Mouse (Mus musculus) brain, adult 2 months (tissue): ENCODE results near the gene Icam4.
"Not testable (repeated sequence)": the region's sequence is repeated elsewhere in the genome, so short reads cannot be mapped to it uniquely, and the experiment has no call there.

Experiments used
- DNase-seq: peaks from one replicate; pipeline ENCODE4 v3.0.0; 2011; ENCODE audit warnings: low read depth, low spot score

Gene Icam4

DNA sequence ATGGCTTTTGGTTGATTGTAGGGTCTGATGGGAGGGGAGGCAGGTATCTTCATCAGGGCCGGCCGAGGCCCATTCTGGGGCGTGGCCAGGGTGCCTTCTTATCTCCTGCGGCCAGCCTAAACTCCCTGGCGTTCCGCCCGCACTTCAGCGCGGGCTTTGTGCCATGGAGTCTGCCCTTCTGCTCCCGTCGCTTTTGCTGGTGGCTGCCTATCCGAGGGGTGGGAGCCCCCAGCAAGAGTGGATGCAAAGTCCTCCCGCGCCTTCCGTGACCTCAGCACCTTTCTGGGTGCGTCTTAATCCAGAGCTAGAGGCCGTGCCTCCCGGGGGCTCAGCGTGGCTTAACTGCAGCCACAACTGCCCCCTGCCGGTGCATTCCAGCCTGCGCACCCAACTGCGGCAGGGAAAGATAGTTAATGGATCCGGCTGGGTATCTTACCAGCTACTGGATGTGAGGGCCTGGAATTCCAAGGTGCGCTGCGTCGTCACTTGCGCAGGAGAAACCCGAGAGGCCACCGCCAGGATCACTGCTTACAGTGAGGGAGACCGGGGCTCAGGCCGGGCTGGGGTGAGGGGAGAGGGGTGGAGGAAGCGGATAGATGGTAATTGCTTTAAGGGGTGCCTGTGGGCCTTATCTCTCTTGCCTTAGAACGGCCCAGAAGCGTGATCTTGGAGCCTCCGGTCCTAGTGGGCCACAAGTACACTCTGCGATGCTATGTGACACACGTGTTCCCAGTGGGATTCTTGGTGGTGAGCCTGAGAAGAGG is at the start of gene Icam4:
TSS of gene Icam4 (plus strand) at position 83 of the 764 bp plus-strand sequence.
- DNase-seq, result peak; percentile 74

- DNase-seq, result no peak
Measured at GRCm38 (mm10) chr9:20979769-20980168, 49.4 kb upstream of the Icam4 start.

DNA sequence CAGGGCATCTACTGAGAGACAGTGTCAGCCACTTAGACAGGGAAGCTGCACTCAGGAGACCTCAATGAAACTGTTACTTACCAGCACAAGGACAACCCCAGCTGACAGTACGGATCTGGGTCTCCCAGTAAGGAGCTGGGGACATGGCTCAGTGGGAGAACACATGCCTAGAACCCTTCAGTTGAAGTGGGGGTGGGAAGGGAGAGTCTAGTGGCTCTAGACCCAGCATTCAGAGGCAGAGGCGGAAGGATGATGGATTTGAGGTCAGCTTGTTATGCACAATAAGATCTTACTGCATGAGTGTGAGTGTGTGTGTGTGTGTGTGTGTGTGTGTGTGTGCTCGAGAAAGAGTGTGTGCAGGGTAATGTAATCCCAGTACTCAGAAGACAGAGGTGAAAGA is 47.0 kb upstream of the Icam4 start:
- DNase-seq, result no peak

DNA sequence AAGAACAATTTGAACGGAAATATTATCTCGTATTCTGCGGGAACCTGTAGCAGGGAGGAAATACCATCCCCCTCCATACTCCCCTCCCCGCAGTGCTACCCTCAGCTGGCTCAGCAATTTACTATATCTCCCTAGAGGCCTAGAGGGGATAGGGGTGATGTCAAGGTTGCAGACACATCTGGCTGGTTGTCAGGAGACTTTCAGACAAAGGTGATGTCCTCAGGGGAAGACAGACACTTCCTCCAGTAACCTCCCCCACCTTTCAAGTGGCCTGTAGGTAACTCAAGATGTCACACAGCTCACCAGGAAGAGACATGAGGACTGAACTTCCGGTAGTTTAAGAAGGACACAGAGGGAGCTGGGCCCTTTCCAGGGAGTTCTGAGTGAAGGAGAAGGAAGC is 46.0 kb upstream of the Icam4 start:
- DNase-seq, result no peak

GRCm38 (mm10) chr9:20986952-20987686 is 42.1 kb upstream of the Icam4 start:
- DNase-seq, result no peak

GRCm38 (mm10) chr9:20987953-20988352 is 41.2 kb upstream of the Icam4 start:
- DNase-seq, result no peak

- DNase-seq, result no peak
Measured at GRCm38 (mm10) chr9:20990861-20991260, 38.3 kb upstream of the Icam4 start.

- DNase-seq, result no peak
Measured at GRCm38 (mm10) chr9:20991587-20991986, 37.6 kb upstream of the Icam4 start.

DNA sequence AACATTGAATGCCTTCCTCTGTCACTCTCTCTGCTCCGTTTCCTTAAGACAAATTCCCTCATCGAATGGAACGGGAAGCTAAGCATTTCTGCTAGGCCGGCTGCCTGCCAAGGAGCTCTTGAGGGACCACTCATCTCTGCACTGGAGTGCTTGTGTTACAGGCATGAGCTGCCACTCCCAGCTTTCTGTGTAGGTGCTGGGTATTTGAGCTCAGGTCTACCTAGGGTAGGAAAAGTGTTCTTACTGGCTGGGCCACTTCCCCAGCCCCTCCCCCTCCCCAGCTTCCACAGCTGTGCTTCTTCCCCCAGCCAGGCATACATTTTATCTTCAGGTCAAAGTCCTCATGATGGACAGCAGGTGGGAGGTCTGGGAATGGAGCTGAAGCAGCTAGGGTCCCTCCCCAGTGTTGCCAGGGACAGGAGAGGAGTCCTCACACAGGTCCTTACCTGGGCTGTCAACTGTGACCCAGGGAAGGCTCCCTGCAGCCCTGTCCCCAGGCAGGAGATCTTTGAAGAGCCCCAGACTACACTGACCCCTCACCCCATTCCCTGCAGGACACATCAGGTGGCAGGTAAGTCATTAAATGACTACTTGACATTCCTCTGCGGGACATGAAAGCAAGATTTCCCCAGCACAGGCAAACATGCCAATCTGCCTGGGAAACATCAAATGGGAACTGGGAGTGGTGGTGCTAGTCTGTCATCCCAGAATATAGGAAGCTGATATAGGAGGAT is 35.8 kb upstream of the Icam4 start:
- DNase-seq, result no peak

- no peak for DNase-seq
Measured at GRCm38 (mm10) chr9:20995069-20995468, 34.1 kb upstream of the Icam4 start.

DNA sequence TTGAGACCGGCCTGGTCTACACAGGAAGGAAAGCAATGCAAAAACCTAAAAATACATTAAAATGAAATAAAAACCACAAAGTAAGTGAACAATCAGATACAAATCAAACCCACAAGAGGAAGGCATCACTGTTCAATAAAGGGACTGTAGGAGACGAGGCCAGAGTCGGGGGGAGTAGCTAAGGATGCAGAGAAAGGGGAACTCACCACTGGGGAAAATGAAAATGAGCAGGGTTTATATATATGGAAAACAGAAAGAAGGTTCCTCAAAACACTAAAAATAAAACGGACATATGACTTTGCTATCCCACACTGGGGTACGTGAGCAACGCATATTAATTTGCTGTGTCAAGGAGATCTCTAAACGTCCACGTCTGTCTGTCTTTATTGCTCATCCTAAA is 32.1 kb upstream of the Icam4 start:
- no peak for DNase-seq

GRCm38 (mm10) chr9:20998337-20998736 is 30.8 kb upstream of the Icam4 start:
- peak; percentile 29 for DNase-seq

GRCm38 (mm10) chr9:21000811-21001210 is 28.4 kb upstream of the Icam4 start:
- peak; percentile 33 for DNase-seq

GRCm38 (mm10) chr9:21001651-21002200 is 27.4 kb upstream of the Icam4 start:
- no peak for DNase-seq

DNA sequence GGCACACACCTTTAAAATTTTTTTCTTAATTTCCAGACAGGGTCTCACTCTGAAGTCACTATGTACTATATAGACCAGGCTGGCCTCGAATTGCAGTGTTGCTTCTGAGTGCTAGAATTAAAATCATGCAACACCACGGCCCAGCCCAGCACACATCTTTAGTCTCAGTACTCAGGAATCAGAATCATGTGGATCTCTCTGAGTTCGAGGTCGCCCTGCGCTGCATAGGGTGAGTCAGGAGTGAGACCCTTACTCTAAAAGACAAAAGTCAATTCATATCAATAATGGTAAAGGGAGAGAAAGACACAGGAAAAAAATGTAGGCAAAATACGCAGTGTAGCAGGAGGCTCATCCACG is 26.9 kb upstream of the Icam4 start:
- no peak for DNase-seq

DNA sequence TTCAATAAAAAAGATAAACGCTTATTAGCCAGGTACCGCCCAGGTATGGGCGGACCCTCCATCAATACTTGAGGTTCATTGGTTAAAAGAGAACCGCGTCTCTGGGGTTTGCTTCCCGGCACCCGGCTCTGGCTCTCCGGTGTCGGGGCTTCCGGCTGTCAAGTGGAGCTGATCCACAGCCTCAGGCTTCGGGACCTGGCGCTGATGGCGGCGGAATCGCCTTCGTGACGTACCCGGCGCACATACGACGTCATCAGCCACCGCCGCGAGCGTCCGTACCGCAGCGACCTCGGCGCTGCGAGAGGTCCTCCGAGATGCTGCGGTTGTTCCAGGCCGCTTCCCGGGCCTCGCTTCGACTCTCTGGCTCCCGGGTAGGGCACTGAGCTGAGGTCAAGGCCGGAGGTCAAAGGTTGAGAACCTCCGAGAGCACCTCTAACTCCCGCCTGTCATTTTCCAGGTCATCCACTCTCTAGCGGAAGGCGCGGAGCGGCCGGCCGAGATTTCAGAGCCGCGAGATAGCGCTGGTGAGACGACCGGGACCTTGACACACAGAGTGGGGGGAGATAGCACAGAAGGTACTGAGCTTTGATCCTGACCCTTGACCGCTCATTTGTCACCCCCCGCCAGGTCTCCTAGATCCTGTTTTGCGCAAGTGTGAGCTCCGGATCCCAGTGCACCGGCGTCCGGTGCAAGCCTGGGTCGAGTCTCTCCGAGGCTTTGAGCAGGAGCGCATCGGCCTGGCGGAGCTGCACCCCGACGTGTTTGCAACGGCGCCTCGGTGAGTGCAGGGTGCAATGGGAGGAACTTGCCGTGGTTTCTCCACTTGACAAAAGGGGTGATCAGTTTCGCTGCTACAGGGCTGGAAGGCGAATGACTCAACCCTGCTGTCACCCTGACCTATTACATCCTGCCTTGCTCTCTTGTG is 26.3 kb upstream of the Icam4 start, which contains the start of gene Mrpl4:
TSS of gene Mrpl4 (plus strand) at position 112 of the 925 bp plus-strand sequence.
- DNase-seq, result peak; percentile 97

DNA sequence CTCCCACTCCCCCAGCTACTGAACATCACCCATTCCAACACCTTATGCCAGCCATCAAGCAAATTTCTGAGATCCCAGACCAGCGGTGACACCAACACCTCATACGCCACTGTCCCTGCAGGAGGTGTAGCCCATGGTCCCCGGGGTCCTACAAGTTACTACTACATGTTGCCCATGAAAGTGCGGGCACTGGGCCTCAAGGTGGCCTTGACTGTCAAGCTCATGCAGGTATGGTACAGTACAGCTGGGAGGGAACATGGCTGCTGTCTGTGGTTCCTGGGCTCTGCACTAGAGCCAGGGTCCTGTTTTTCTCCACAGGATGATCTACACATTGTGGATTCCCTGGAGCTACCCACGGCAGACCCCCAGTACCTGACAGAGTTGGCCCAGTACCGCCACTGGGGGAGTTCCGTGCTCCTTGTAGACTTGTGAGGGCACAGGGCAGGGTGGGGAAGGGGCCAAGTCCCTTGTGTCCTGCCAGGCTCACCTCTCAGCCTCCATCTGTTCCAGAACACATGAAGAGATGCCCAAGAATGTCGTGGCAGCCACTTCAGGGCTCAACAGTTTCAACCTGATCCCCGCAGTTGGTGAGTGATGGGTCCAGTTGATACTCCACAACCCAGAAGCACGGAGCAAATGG is 21.7 kb upstream of the Icam4 start:
- DNase-seq, result no peak

DNA sequence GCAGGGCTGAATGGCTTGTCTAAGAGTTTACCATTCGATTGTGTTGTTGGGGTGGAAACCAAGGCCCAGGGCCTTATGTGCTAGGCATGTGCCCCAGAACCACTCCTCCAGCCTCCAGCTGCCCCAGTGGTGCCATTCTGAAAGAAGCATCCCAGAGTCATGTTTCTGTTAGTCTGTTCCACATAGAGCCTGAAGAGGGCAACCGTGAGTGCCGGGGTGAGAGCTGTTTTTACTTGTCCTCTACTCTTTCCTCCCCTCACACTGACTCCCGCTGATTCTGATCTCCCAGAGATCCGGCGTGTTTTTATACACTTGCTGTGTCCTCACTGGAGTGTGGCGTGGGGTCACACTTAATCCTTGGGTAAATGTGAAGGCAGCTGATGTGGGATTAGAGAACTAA is 21.2 kb upstream of the Icam4 start:
- no peak for DNase-seq

DNA sequence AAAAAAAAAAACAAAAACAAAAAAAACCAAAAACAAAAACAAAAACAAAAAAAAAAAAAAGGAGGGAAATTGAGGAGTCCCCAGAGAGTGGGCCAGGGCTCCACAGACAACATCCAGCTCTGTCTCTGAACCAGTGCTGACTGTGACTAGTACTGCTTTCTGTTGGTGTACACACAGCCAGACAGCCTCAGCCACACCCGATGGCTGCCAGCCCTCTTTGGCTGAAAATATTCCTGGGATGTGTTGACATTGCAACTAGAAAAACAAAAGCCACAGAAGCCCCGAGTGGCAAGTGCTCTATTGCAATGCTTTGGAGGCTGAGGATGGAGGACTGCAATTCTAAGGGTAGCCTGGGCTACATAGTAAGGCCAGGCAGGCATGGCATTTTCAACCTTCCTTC is 18.8 kb upstream of the Icam4 start:
- no peak for DNase-seq

DNA sequence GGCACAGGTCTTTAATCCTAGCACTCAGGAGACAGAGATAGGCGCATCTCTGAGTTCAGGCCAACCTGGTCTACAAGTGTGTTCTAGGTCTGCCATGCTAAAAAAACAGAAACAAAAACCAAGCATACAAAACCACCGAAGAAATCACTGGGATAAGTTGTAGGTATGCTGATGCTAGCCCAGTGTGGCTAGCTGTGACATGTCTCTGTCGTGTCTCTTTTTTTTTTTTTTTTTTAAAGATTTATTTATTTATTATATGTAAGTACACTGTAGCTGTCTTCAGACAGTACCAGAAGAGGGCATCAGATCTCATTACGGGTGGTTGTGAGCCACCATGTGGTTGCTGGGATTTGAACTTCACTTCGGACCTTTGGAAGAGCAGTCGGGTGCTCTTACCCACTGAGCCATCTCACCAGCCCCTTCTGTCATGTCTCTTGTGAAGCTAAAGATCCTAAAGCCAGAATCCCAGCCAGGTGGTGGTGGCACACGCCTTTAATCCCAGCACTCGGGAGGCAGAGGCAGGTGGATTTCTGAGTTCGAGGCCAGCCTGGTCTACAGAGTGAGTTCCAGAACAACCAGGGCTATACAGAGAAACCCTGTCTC is 18.1 kb upstream of the Icam4 start:
- DNase-seq, result not testable (repeated sequence)
